Mouse (Mus musculus) myocyte (in vitro differentiated cells): ENCODE results near the gene Rasgrp2.

ENCODE experiments used
- E2F4 ChIP-seq: IDR thresholded peaks from one replicate; pipeline ENCODE4 v1.6.1; 2011; ENCODE audit warnings: mild to moderate bottlenecking, control low read depth, moderate library complexity; ENCODE audit not compliant: insufficient read depth
- MAX ChIP-seq: IDR thresholded peaks from one replicate; pipeline ENCODE4 v1.6.1; 2011; ENCODE audit warnings: low read depth, mild to moderate bottlenecking, control low read depth
- POLR2A ChIP-seq: IDR thresholded peaks from one replicate; pipeline ENCODE4 v1.6.1; 2011; ENCODE audit warnings: low read depth, mild to moderate bottlenecking, control low read depth, moderate library complexity; ENCODE audit not compliant: insufficient read length
- POLR2AphosphoS2 ChIP-seq: IDR thresholded peaks from one replicate; pipeline ENCODE4 v1.6.1; 2011; ENCODE audit warnings: low read depth, control low read depth; ENCODE audit not compliant: insufficient read length
- TCF12 ChIP-seq: IDR thresholded peaks from one replicate; pipeline ENCODE4 v1.6.1; 2011; ENCODE audit warnings: mild to moderate bottlenecking, control low read depth; ENCODE audit not compliant: poor library complexity, insufficient read depth, severe bottlenecking

DNA sequence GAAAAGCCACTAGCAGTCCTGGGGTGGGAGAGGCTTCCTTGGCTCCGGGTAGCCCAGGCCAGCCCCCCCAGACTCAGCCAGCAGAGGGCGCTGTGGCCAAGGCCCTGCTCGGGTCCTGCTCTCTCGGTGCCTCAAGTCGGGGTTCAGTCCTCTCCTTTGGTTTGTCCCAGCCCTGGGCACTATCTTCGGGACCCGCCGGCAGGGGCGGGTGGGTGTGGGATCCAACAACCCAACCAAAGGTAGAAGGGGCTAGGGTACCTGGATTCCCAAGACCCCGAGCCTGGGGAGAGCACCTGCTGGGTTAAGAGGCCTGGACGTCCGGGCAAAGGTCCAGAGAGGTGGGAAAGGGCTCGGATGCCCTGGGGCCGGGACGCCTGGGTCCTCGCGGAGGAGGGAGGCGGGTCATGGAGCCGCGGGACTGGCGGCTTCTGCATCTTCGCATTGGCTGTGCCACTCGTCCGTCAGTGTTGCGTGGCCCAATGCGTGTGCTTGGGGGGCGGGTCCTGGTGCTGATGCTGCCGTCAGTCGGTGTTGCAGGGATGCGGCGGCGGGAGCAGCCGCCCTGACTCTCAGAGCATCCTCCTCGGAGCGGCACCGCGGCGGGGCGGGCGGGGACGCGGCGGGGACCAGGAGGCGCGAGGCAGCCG lies 19.2 kb downstream of the Rasgrp2 start, which contains the start of gene Nrxn2:
- no peak for TF ChIP-seq POLR2AphosphoS2
- TF ChIP-seq POLR2A = no peak
- TF ChIP-seq MAX = no peak
- no peak for TF ChIP-seq TCF12
- TF ChIP-seq E2F4 = no peak
